Mouse (Mus musculus) midbrain, postnatal 0 days (tissue): ENCODE measurements around the gene Anp32e. TPM values are rescaled to one million over a fixed set of nuclear protein-coding genes. Genes with fewer than 3 reads are reported as not detected.
"Not testable (repeated sequence)": the region's sequence is repeated elsewhere in the genome, so short reads cannot be mapped to it uniquely, and the experiment has no call there.

Experiments used
- ATAC-seq: fragments of 200-750 bp; cut with Nextera tagmentation; 2 replicates; pipeline ENCODE4 v1.8.0; 2017; ENCODE audit warnings: moderate number of reproducible peaks, mild to moderate bottlenecking, moderate TSS enrichment, moderate library complexity; ENCODE audit not compliant: low FRiP score
- DNase-seq: peaks from one replicate; pipeline ENCODE4 v3.0.0-alpha.2; 2015; ENCODE audit warnings: low spot score
- H3K27ac ChIP-seq: fragments of 300-500 bp; sonication (generic); 2 replicates; pipeline ENCODE4 v1.5.1; 2014; ENCODE audit warnings: low read depth, mild to moderate bottlenecking, low read length, mixed read lengths
- H3K27me3 ChIP-seq: fragments of 300-500 bp; sonication (generic); 2 replicates; pipeline ENCODE4 v1.6.1; 2014; ENCODE audit warnings: low read length, control low read depth, mixed read lengths; ENCODE audit not compliant: insufficient read depth
- H3K36me3 ChIP-seq: fragments of 300-500 bp; sonication (generic); 2 replicates; pipeline ENCODE4 v1.6.1; 2014; ENCODE audit warnings: low read length, control low read depth, mixed read lengths; ENCODE audit not compliant: insufficient read depth
- H3K4me1 ChIP-seq: fragments of 300-500 bp; sonication (generic); 2 replicates; pipeline ENCODE4 v1.6.1; 2014; ENCODE audit warnings: mild to moderate bottlenecking, control low read depth, antibody characterized with exemption, low read length, mixed read lengths; ENCODE audit not compliant: insufficient read depth
- H3K4me2 ChIP-seq: fragments of 300-500 bp; sonication (generic); 2 replicates; pipeline ENCODE4 v1.6.1; 2014; ENCODE audit warnings: low read depth, mild to moderate bottlenecking, low read length, mixed read lengths; ENCODE audit not compliant: poor library complexity, severe bottlenecking
- H3K4me3 ChIP-seq: fragments of 300-500 bp; sonication (generic); 2 replicates; pipeline ENCODE4 v1.5.1; 2014; ENCODE audit warnings: low read depth, mild to moderate bottlenecking, low read length, moderate library complexity
- H3K9ac ChIP-seq: fragments of 300-500 bp; sonication (generic); replicated peaks from 2 replicates; pipeline ENCODE4 v1.6.1; 2014; ENCODE audit warnings: mild to moderate bottlenecking, low read length, moderate library complexity, mixed read lengths; ENCODE audit not compliant: poor library complexity, severe bottlenecking
- H3K9me3 ChIP-seq: fragments of 300-500 bp; sonication (generic); 2 replicates; pipeline ENCODE4 v1.6.1; 2016; ENCODE audit warnings: low read length, control low read depth
- CTCF ChIP-seq: IDR thresholded peaks from 2 replicates; pipeline ENCODE4 v1.5.1; 2016; ENCODE audit warnings: antibody characterized with exemption, mild to moderate bottlenecking
- WGBS: fragments of 180-500 bp; shearing (Covaris S2); extraction: QIAGEN DNeasy Blood & Tissue Kit; methylation state at CpG from one replicate; pipeline ENCODE4 v1.1.7; 2014; 5-methylcytosine and 5-hydroxymethylcytosine counted together
- polyA plus RNA-seq: library from polyadenylated mRNA; unstranded; fragments of >200 nt; fragmentation: Nextera tagmentation; extraction: Ambion mirVana; gene quantifications from 2 replicates; pipeline ENCODE4 v1.2.1, GENCODE M21; 2015
- total RNA-seq: library from RNA; depleted of rRNA; stranded (reverse); fragments of >200 nt; gene quantifications from 2 replicates; pipeline ENCODE4 v1.2.3, GENCODE M21; 2014

Anp32e gene
- total and polyA plus RNA-seq, 2 experiments from 2014 or later, result 24.7 to 86.9 TPM

GRCm38 (mm10) chr3:95953023-95953422, 24.0 kb downstream of the Anp32e start:
- H3K27ac ChIP-seq, result no peak overlapping the region; the same call in 1 of the 2 replicates

DNA sequence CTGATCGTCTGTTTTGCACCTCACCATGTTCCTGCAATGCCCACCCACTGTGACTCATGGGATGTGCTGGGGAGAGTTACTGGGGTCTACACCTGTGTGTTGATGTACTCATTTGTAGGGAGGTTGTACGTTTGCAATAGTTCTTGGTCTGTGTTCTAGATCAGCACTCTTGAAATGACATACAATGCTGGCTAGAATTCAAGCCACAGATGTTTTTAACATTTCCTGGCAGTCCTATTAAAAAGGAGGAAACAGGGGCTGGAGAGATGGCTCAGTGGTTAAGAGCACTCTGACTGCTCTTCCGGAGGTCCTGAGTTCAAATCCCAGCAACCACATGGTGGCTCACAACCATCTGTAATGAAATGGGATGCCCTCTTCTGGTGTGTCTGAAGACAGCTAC, 24.5 kb downstream of the Anp32e start:
- Histone ChIP-seq H3K9me3 (no peaks in the 10 kb centered on the region), H3K4me3 (no peak overlapping the region), H3K27ac (no peak overlapping the region), H3K9ac (no peak overlapping the region), H3K36me3 (no peaks in the 10 kb centered on the region), H3K4me1 (no peaks in the 10 kb centered on the region), H3K4me2 (no peak overlapping the region), H3K27me3 (no peaks in the 10 kb centered on the region)
- 47% methylated on average over 3 of the region's 3 CpGs for WGBS
- ATAC-seq (no peak), DNase-seq (no peak)
- no peak for TF ChIP-seq CTCF

More at GRCm38 (mm10) chr3:95953023-95953422, 24.0 kb downstream of the Anp32e start:
- Histone ChIP-seq H3K27me3 (no peaks in the 10 kb centered on the region), H3K4me1 (no peaks in the 10 kb centered on the region), H3K4me2 (no peak overlapping the region), H3K9ac (no peak overlapping the region), H3K9me3 (no peaks in the 10 kb centered on the region), H3K4me3 (no peak overlapping the region), H3K36me3 (no peaks in the 10 kb centered on the region)
- no peak for DNase-seq
- no peak for ATAC-seq
- no peak for TF ChIP-seq CTCF

DNA sequence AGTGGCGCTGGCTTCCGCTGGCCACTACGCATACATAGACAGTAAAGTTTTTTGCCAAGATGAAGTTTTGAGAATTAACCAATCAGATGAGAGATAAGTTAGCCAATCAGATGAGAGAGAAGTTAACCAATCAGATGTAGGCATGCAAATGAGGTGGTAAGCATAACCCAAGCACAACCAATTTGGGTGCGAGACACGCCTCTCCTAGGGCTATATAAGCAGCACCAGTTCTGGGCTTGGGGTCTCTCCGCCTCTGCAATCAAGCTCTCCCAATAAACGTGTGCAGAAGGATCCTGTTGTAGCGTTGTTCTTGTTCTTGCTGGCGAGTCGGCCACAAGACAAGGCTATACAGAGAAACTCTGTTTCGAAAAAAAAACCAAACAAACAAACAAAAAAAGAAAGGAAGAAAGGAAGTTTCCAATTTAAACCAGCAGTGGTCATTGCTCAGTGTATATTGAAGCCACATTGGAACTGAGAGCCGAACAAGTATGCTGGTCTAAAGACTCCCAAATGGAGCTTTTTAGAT, 25.7 kb downstream of the Anp32e start:
- not testable (repeated sequence) for H3K9ac ChIP-seq, H3K4me3 ChIP-seq, H3K9me3 ChIP-seq, ATAC-seq, H3K4me1 ChIP-seq, H3K27ac ChIP-seq, H3K27me3 ChIP-seq, H3K36me3 ChIP-seq, DNase-seq, H3K4me2 ChIP-seq
- WGBS, result 89% methylated on average over 12 of the region's 12 CpGs

GRCm38 (mm10) chr3:95955318-95955717, 26.3 kb downstream of the Anp32e start:
- Histone ChIP-seq H3K9me3 (no peaks in the 10 kb centered on the region), H3K4me2 (no peak overlapping the region), H3K27ac (no peak overlapping the region), H3K9ac (no peak overlapping the region), H3K27me3 (no peaks in the 10 kb centered on the region), H3K36me3 (no peaks in the 10 kb centered on the region), H3K4me3 (no peak overlapping the region), H3K4me1 (no peaks in the 10 kb centered on the region)
- ATAC-seq (no peak), DNase-seq (no peak)
- WGBS, result 94% methylated on average over 5 of the region's 5 CpGs
- TF ChIP-seq CTCF, result no peak

DNA sequence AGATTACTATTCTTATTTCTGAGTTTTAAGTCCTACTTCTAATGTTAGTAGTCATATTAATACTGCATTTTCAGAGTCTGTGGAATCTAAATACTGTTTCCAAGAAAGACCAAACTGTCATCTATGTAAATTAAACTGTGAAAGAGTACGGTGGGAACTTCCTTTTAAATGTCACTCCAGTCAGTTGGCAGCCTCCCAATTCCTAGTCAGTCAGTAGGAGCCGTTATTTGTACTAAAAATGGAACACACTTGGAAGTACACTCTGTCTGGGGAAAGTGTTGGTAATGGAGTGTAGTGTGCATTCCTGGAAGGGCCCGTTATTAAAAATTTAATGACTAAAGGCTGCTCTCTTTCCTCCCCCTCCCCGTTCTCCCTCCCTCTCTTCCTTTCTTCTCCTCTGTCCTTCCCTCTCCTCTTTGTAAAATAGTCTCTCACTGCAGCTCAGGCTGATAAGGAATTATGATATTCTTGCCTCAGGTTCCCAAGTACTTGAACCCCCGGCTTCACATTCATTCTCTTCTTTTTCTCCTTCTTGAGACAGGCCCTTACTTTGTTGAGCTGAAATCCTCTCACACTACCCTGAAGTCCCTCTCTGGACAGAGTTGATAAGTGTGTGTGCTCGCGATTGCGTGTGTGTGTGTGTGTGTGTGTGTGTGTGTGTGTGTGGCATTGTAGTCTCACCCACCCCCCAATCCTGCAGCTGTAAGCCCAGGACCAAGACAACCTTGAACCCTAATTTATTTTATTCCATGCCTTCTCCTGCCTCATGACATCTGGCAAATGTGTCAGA, 28.5 kb downstream of the Anp32e start:
- Histone ChIP-seq H3K27ac (no peak overlapping the region), H3K4me2 (no peak overlapping the region), H3K9ac (no peak overlapping the region), H3K36me3 (no peaks in the 10 kb centered on the region), H3K4me1 (no peaks in the 10 kb centered on the region), H3K27me3 (no peaks in the 10 kb centered on the region), H3K4me3 (no peak overlapping the region), H3K9me3 (no peaks in the 10 kb centered on the region)
- ATAC-seq (no peak), DNase-seq (peak; percentile 53)
- TF ChIP-seq CTCF, result no peak
- 62% methylated on average over 8 of the region's 8 CpGs for WGBS

DNA sequence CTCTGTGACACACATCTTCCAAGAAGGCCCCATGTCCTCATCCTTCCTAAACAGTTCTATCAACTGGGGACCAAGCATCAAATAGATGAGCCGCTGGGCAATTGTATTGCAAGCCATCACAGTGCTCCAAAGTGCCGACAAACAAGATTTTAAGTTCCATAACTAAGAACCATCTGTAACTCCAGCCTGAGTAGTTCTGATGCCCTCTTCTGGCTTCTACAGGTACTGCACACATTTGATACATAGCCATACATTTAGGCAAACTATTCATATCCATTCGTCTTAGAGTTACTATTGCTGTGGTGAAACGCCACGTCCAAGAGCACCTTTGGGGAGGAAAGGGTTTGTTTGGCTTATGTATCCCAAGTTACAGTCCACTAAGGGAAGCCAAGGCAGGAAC, 30.0 kb downstream of the Anp32e start:
- Histone ChIP-seq H3K4me3 (no peak overlapping the region), H3K4me1 (no peaks in the 10 kb centered on the region), H3K27me3 (no peaks in the 10 kb centered on the region), H3K9ac (no peak overlapping the region), H3K4me2 (no peak overlapping the region), H3K9me3 (no peaks in the 10 kb centered on the region), H3K36me3 (no peaks in the 10 kb centered on the region), H3K27ac (no peak overlapping the region)
- no peak for ATAC-seq
- WGBS, result 83% methylated on average over 5 of the region's 5 CpGs
- DNase-seq, result no peak
- peak; percentile 66 for TF ChIP-seq CTCF
